Mouse (Mus musculus): Measurements from ENCODE around the gene Krt80. TPM values are rescaled to one million over a fixed set of nuclear protein-coding genes. Genes with fewer than 3 reads are reported as not detected.

Krt80 gene
- polyA plus RNA-seq, 1 experiment from 2014 or later = 6.9 TPM

- 64% methylated on average over 2 of the region's 2 CpGs for WGBS
Observed at GRCm38 (mm10) chr15:101397683-101398082, 27.7 kb upstream of the Krt80 start.

GRCm38 (mm10) chr15:101396921-101397320 lies 27.0 kb upstream of the Krt80 start:
- H3K9me3 ChIP-seq (ENCODE audit: control insufficient read depth, low read length) = no peaks in the 10 kb centered on the region
- WGBS = 81% methylated on average over 3 of the region's 3 CpGs
- H3K4me1 ChIP-seq (ENCODE audit: control insufficient read depth in 2 of 2, insufficient read depth in 2 of 2, low read length in 2 of 2) = peaks cover 4 to 5% of the 10 kb centered on the region in 2 experiments; a peak in 2 of 4 replicates

More at GRCm38 (mm10) chr15:101397683-101398082, 27.7 kb upstream of the Krt80 start:
- no peaks in the 10 kb centered on the region for H3K27me3 ChIP-seq (ENCODE audit: control insufficient read depth, insufficient read depth, low read length)
- peaks cover 4 to 5% of the 10 kb centered on the region in 2 experiments; a peak in 2 of 4 replicates for H3K4me1 ChIP-seq (ENCODE audit: control insufficient read depth in 2 of 2, insufficient read depth in 2 of 2, low read length in 2 of 2)
- no peaks in the 10 kb centered on the region for H3K36me3 ChIP-seq (ENCODE audit: control insufficient read depth, insufficient read depth, low read length)
- H3K4me2 ChIP-seq (ENCODE audit: low read length) = no peak overlapping the region
- H3K4me3 ChIP-seq (ENCODE audit: control insufficient read depth in 1 of 2, insufficient read depth in 1 of 2, low read depth in 1 of 2, low read length in 2 of 2) = no peak overlapping the region
- no peaks in the 10 kb centered on the region for H3K9me3 ChIP-seq (ENCODE audit: control insufficient read depth, low read length)
- no peak overlapping the region for H3K27ac ChIP-seq (replicated peaks in 1 of 2; ENCODE audit: control insufficient read depth in 1 of 2, insufficient read depth in 1 of 2, low read depth in 2 of 2, low read length in 2 of 2)
- ATAC-seq (ENCODE audit: insufficient number of reproducible peaks, insufficient read depth, low FRiP score, low read depth) = no peak
- H3K9ac ChIP-seq (ENCODE audit: low read length) = no peak overlapping the region

GRCm38 (mm10) chr15:101396466-101396865 lies 26.5 kb upstream of the Krt80 start:
- H3K4me3 ChIP-seq (ENCODE audit: control insufficient read depth in 1 of 2, insufficient read depth in 1 of 2, low read depth in 1 of 2, low read length in 2 of 2) = no peak overlapping the region
- 21% methylated on average over 7 of the region's 7 CpGs for WGBS
- H3K36me3 ChIP-seq (ENCODE audit: control insufficient read depth, insufficient read depth, low read length) = no peaks in the 10 kb centered on the region
- no peak overlapping the region for H3K27ac ChIP-seq (replicated peaks in 1 of 2; ENCODE audit: control insufficient read depth in 1 of 2, insufficient read depth in 1 of 2, low read depth in 2 of 2, low read length in 2 of 2)
- no peak for ATAC-seq (ENCODE audit: insufficient number of reproducible peaks, insufficient read depth, low FRiP score, low read depth)
- peaks cover 4 to 5% of the 10 kb centered on the region in 2 experiments; a peak in 2 of 4 replicates for H3K4me1 ChIP-seq (ENCODE audit: control insufficient read depth in 2 of 2, insufficient read depth in 2 of 2, low read length in 2 of 2)
- no peak overlapping the region for H3K4me2 ChIP-seq (ENCODE audit: low read length)
- H3K27me3 ChIP-seq (ENCODE audit: control insufficient read depth, insufficient read depth, low read length) = no peaks in the 10 kb centered on the region; the same call in 1 of the 2 replicates
- H3K9ac ChIP-seq (ENCODE audit: low read length) = no peak overlapping the region
- no peaks in the 10 kb centered on the region for H3K9me3 ChIP-seq (ENCODE audit: control insufficient read depth, low read length)

More at GRCm38 (mm10) chr15:101396921-101397320, 27.0 kb upstream of the Krt80 start:
- Histone ChIP-seq H3K36me3 (ENCODE audit: control insufficient read depth, insufficient read depth, low read length) (no peaks in the 10 kb centered on the region), H3K27me3 (ENCODE audit: control insufficient read depth, insufficient read depth, low read length) (no peaks in the 10 kb centered on the region; the same call in 1 of the 2 replicates), H3K27ac (replicated peaks in 1 of 2; ENCODE audit: control insufficient read depth in 1 of 2, insufficient read depth in 1 of 2, low read depth in 2 of 2, low read length in 2 of 2) (no peak overlapping the region), H3K4me3 (ENCODE audit: control insufficient read depth in 1 of 2, insufficient read depth in 1 of 2, low read depth in 1 of 2, low read length in 2 of 2) (no peak overlapping the region), H3K4me2 (ENCODE audit: low read length) (no peak overlapping the region), H3K9ac (ENCODE audit: low read length) (no peak overlapping the region)
- no peak for ATAC-seq (ENCODE audit: insufficient number of reproducible peaks, insufficient read depth, low FRiP score, low read depth)

- H3K27ac ChIP-seq (replicated peaks in 1 of 2; ENCODE audit: control insufficient read depth in 1 of 2, insufficient read depth in 1 of 2, low read depth in 2 of 2, low read length in 2 of 2) = no peak overlapping the region
- H3K4me1 ChIP-seq (ENCODE audit: control insufficient read depth in 2 of 2, insufficient read depth in 2 of 2, low read length in 2 of 2) = peaks cover 4 to 5% of the 10 kb centered on the region in 2 experiments; a peak in 2 of 4 replicates
- no peak overlapping the region for H3K4me3 ChIP-seq (ENCODE audit: control insufficient read depth in 1 of 2, insufficient read depth in 1 of 2, low read depth in 1 of 2, low read length in 2 of 2)
- no peak overlapping the region for H3K4me2 ChIP-seq (ENCODE audit: low read length)
- H3K9ac ChIP-seq (ENCODE audit: low read length) = no peak overlapping the region
- WGBS = 53% methylated on average over 7 of the region's 7 CpGs
- H3K9me3 ChIP-seq (ENCODE audit: control insufficient read depth, low read length) = no peaks in the 10 kb centered on the region
- ATAC-seq (ENCODE audit: insufficient number of reproducible peaks, insufficient read depth, low FRiP score, low read depth) = no peak
- H3K36me3 ChIP-seq (ENCODE audit: control insufficient read depth, insufficient read depth, low read length) = no peaks in the 10 kb centered on the region
- no peaks in the 10 kb centered on the region; the same call in 1 of the 2 replicates for H3K27me3 ChIP-seq (ENCODE audit: control insufficient read depth, insufficient read depth, low read length)
Observed at GRCm38 (mm10) chr15:101394908-101395307, 24.9 kb upstream of the Krt80 start.

- no peak for ATAC-seq (ENCODE audit: insufficient number of reproducible peaks, insufficient read depth, low FRiP score, low read depth)
- Histone ChIP-seq H3K4me2 (ENCODE audit: low read length) (no peak overlapping the region), H3K9ac (ENCODE audit: low read length) (no peak overlapping the region), H3K4me1 (ENCODE audit: control insufficient read depth in 2 of 2, insufficient read depth in 2 of 2, low read length in 2 of 2) (peaks cover 11 to 19% of the 10 kb centered on the region in 2 experiments), H3K36me3 (ENCODE audit: control insufficient read depth, insufficient read depth, low read length) (no peaks in the 10 kb centered on the region), H3K4me3 (ENCODE audit: control insufficient read depth in 1 of 2, insufficient read depth in 1 of 2, low read depth in 1 of 2, low read length in 2 of 2) (no peak overlapping the region), H3K9me3 (ENCODE audit: control insufficient read depth, low read length) (no peaks in the 10 kb centered on the region), H3K27me3 (ENCODE audit: control insufficient read depth, insufficient read depth, low read length) (no peaks in the 10 kb centered on the region; the same call in 1 of the 2 replicates), H3K27ac (replicated peaks in 1 of 2; ENCODE audit: control insufficient read depth in 1 of 2, insufficient read depth in 1 of 2, low read depth in 2 of 2, low read length in 2 of 2) (no peak overlapping the region)
- 76% methylated on average over 5 of the region's 5 CpGs for WGBS
Observed at GRCm38 (mm10) chr15:101392251-101392650, 22.3 kb upstream of the Krt80 start.

GRCm38 (mm10) chr15:101390203-101390602 lies 20.2 kb upstream of the Krt80 start:
- no peak overlapping the region for H3K4me2 ChIP-seq (ENCODE audit: low read length)
- no peak overlapping the region for H3K4me3 ChIP-seq (ENCODE audit: control insufficient read depth in 1 of 2, insufficient read depth in 1 of 2, low read depth in 1 of 2, low read length in 2 of 2)
- no peaks in the 10 kb centered on the region; the same call in 1 of the 2 replicates for H3K27me3 ChIP-seq (ENCODE audit: control insufficient read depth, insufficient read depth, low read length)
- no peaks in the 10 kb centered on the region for H3K9me3 ChIP-seq (ENCODE audit: control insufficient read depth, low read length)
- H3K4me1 ChIP-seq (ENCODE audit: control insufficient read depth in 2 of 2, insufficient read depth in 2 of 2, low read length in 2 of 2) = peaks cover 7 to 18% of the 10 kb centered on the region in 2 experiments
- 83% methylated on average over 5 of the region's 5 CpGs for WGBS
- no peak for ATAC-seq (ENCODE audit: insufficient number of reproducible peaks, insufficient read depth, low FRiP score, low read depth)
- no peak overlapping the region for H3K27ac ChIP-seq (replicated peaks in 1 of 2; ENCODE audit: control insufficient read depth in 1 of 2, insufficient read depth in 1 of 2, low read depth in 2 of 2, low read length in 2 of 2)
- H3K36me3 ChIP-seq (ENCODE audit: control insufficient read depth, insufficient read depth, low read length) = no peaks in the 10 kb centered on the region
- H3K9ac ChIP-seq (ENCODE audit: low read length) = no peak overlapping the region

GRCm38 (mm10) chr15:101388034-101388541 lies 18.1 kb upstream of the Krt80 start:
- H3K4me2 ChIP-seq (ENCODE audit: low read length) = no peak overlapping the region
- 14% methylated on average over 5 of the region's 5 CpGs for WGBS
- H3K36me3 ChIP-seq (ENCODE audit: control insufficient read depth, insufficient read depth, low read length) = no peaks in the 10 kb centered on the region
- H3K27ac ChIP-seq (replicated peaks in 1 of 2; ENCODE audit: control insufficient read depth in 1 of 2, insufficient read depth in 1 of 2, low read depth in 2 of 2, low read length in 2 of 2) = no peak overlapping the region
- H3K4me1 ChIP-seq (ENCODE audit: control insufficient read depth in 2 of 2, insufficient read depth in 2 of 2, low read length in 2 of 2) = peaks cover 13 to 28% of the 10 kb centered on the region in 2 experiments
- no peak overlapping the region for H3K9ac ChIP-seq (ENCODE audit: low read length)
- H3K4me3 ChIP-seq (ENCODE audit: control insufficient read depth in 1 of 2, insufficient read depth in 1 of 2, low read depth in 1 of 2, low read length in 2 of 2) = no peak overlapping the region
- H3K9me3 ChIP-seq (ENCODE audit: control insufficient read depth, low read length) = no peaks in the 10 kb centered on the region
- no peak for ATAC-seq (ENCODE audit: insufficient number of reproducible peaks, insufficient read depth, low FRiP score, low read depth)
- no peaks in the 10 kb centered on the region; the same call in 1 of the 2 replicates for H3K27me3 ChIP-seq (ENCODE audit: control insufficient read depth, insufficient read depth, low read length)

GRCm38 (mm10) chr15:101387176-101387575 lies 17.2 kb upstream of the Krt80 start:
- H3K27me3 ChIP-seq (ENCODE audit: control insufficient read depth, insufficient read depth, low read length) = no peaks in the 10 kb centered on the region; the same call in 1 of the 2 replicates
- no peak overlapping the region for H3K4me3 ChIP-seq (ENCODE audit: control insufficient read depth in 1 of 2, insufficient read depth in 1 of 2, low read depth in 1 of 2, low read length in 2 of 2)
- H3K36me3 ChIP-seq (ENCODE audit: control insufficient read depth, insufficient read depth, low read length) = no peaks in the 10 kb centered on the region
- H3K9ac ChIP-seq (ENCODE audit: low read length) = no peak overlapping the region
- H3K27ac ChIP-seq (replicated peaks in 1 of 2; ENCODE audit: control insufficient read depth in 1 of 2, insufficient read depth in 1 of 2, low read depth in 2 of 2, low read length in 2 of 2) = no peak overlapping the region
- WGBS = 65% methylated on average over 3 of the region's 3 CpGs
- H3K4me1 ChIP-seq (ENCODE audit: control insufficient read depth in 2 of 2, insufficient read depth in 2 of 2, low read length in 2 of 2) = peaks cover 13 to 34% of the 10 kb centered on the region in 2 experiments
- H3K9me3 ChIP-seq (ENCODE audit: control insufficient read depth, low read length) = no peaks in the 10 kb centered on the region
- no peak for ATAC-seq (ENCODE audit: insufficient number of reproducible peaks, insufficient read depth, low FRiP score, low read depth)
- H3K4me2 ChIP-seq (ENCODE audit: low read length) = no peak overlapping the region

All from heart, embryonic 14.5 days (tissue).